ENCODE assay signal across 12 mouse cellular contexts in the genomic region with DNA sequence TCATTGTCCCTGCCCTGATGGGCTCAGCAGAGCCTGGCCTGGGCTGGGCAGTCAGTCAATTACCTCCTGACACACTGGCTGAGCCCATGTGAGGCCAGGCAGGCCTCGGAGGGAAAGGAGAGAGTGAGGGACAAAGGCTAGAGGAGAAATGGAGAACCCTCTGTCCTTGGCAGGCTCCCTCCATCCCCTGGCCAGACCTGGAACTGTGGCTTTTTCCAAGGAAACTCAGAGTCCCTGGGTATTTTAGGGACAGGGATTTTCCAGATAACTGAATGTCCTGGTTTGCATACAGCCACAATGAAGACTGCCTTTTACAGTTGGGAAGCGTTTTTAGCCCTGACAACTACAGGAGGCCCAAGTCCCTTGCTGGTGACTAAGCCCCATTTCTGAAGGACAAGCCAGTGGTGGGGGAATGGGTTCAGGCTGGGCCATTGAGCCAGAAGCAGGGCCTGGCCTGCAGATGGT. TPM values are rescaled to one million over a fixed set of nuclear protein-coding genes. Genes with fewer than 3 reads are reported as not detected.
A peak's percentile ranks its signal among the peaks of the same experiment; 100 is the strongest.
DNase-seq lines count a peak whose midpoint lies in the region; ATAC-seq lines count a peak whose summit lies in the region.
"Had no signal": no experiment of that assay in that cellular context is flagged by ENCODE, and none has a peak within 500 bp of the region (broad histone marks: within the 10 kb centered on the region; RNA-seq: fewer than 3 reads in every experiment).

No protein-coding gene starts in this region.

- no peaks in the 10 kb centered on the region for H3K9me3 ChIP-seq in forebrain, embryonic 13.5 days (replicated peaks)
- H3K9me3 ChIP-seq in midbrain, embryonic 12.5 days: no peaks in the 10 kb centered on the region
- H3K9me3 ChIP-seq: liver, embryonic 12.5 days had no signal

- no peak for ATAC-seq in forebrain, embryonic 13.5 days
- no peak for ATAC-seq in midbrain, embryonic 12.5 days (ENCODE audit: low FRiP score, low read depth)
- ATAC-seq in CD4-positive, CD25-positive, alpha-beta regulatory T cell, adult 4 months: no peak
- ATAC-seq: liver, embryonic 12.5 days had no signal

- intact Hi-C loops in gastrocnemius, postnatal 14 days (cut with DNase I; ENCODE audit: low total_unique reads): no loop called here

- H3K36me3 ChIP-seq in forebrain, embryonic 13.5 days (ENCODE audit: poor library complexity, severe bottlenecking): no peaks in the 10 kb centered on the region
- no peaks in the 10 kb centered on the region; the same call in 1 of the 2 replicates for H3K36me3 ChIP-seq in midbrain, embryonic 12.5 days
- H3K36me3 ChIP-seq: liver, embryonic 12.5 days had no signal

- H3K4me1 ChIP-seq in forebrain, embryonic 13.5 days: peaks cover 12% of the 10 kb centered on the region
- H3K4me1 ChIP-seq in midbrain, embryonic 12.5 days: peaks cover 25% of the 10 kb centered on the region

- peak overlapping the region; percentile 40 for H3K27ac ChIP-seq in forebrain, embryonic 13.5 days
- peak overlapping the region; percentile 69 for H3K27ac ChIP-seq in midbrain, embryonic 12.5 days (replicated peaks)
- H3K27ac ChIP-seq: liver, embryonic 12.5 days had no signal

- peak; percentile 67 for DNase-seq in gastrocnemius, postnatal 25 days
- DNase-seq in gastrocnemius, postnatal 14 days: no peak
- peak; percentile 79 for DNase-seq in adrenal gland, adult 2 months
- no peak for DNase-seq in embryo, embryonic 10.5 days (ENCODE audit: low spot score)
- no peak for DNase-seq in yolk sac, embryonic 10.5 days (ENCODE audit: low spot score)
- DNase-seq: kidney, adult 9 months had no signal

- peaks cover 9% of the 10 kb centered on the region for H3K27me3 ChIP-seq in forebrain, embryonic 13.5 days
- H3K27me3 ChIP-seq in midbrain, embryonic 12.5 days: peaks cover 68% of the 10 kb centered on the region
- H3K27me3 ChIP-seq: CH12.LX; liver, embryonic 12.5 days had no signal

- 0 out of 2 replicates have a peak overlapping the region, but pooled peaks have one; percentile 6 for H3K9ac ChIP-seq in forebrain, embryonic 13.5 days
- 0 out of 2 replicates have a peak overlapping the region, but pooled peaks have one; percentile 12 for H3K9ac ChIP-seq in midbrain, embryonic 12.5 days (replicated peaks)
- H3K9ac ChIP-seq: liver, embryonic 12.5 days had no signal

- 33% methylated on average over 2 of the region's 2 CpGs for WGBS in forebrain, embryonic 13.5 days
- WGBS in midbrain, embryonic 12.5 days: 41% methylated on average over 2 of the region's 2 CpGs

- no peak overlapping the region for H3K4me2 ChIP-seq in forebrain, embryonic 13.5 days
- H3K4me2 ChIP-seq in midbrain, embryonic 12.5 days (replicated peaks): no peak overlapping the region
- H3K4me2 ChIP-seq: heart, embryonic 11.5 days; liver, embryonic 12.5 days had no signal

- H3K4me3 ChIP-seq in forebrain, embryonic 13.5 days: no peak overlapping the region
- H3K4me3 ChIP-seq in midbrain, embryonic 12.5 days: no peak overlapping the region
- H3K4me3 ChIP-seq: liver, embryonic 12.5 days had no signal

RNA-seq across cellular contexts. Expression of a gene that starts 20.2 kb away (rescaled TPM):
- 1 to 10 TPM; 2.4 to 3.4 TPM for total RNA-seq in gastrocnemius, postnatal 25 days (2021)
- 1 to 10 TPM; 3.8 to 5.4 TPM for total RNA-seq in gastrocnemius, postnatal 14 days (2021)
- 10 to 100 TPM; 37.9 to 49.2 TPM for total RNA-seq in adrenal gland, adult 2 months (2021)
- polyA plus RNA-seq in adrenal gland, adult 2 months (2012; rRNA removed): 17.9 and 26.7 TPM in 2 replicates
- 12.7 and 13.5 TPM in 2 replicates for polyA plus RNA-seq in forebrain, embryonic 13.5 days (2015; fragmentation: Nextera tagmentation; extraction: Ambion mirVana)
- 12.0 TPM in 2 replicates for polyA plus RNA-seq in midbrain, embryonic 12.5 days (2016; fragmentation: Nextera tagmentation; extraction: Ambion mirVana)
- 10 to 100 TPM; 16.5 to 37.5 TPM for polyA plus RNA-seq in CD4-positive, CD25-positive, alpha-beta regulatory T cell, adult 4 months (2017; shearing (Covaris generic))

RNA-seq across cellular contexts. Expression of a gene that starts 36.1 kb away (rescaled TPM):
- total RNA-seq in gastrocnemius, postnatal 25 days (2021): 1 to 10 TPM; 2.2 to 3.8 TPM
- total RNA-seq in gastrocnemius, postnatal 14 days (2021): 1 to 10 TPM; 2.4 to 4.4 TPM
- total RNA-seq in adrenal gland, adult 2 months (2021): 1 to 10 TPM in 1 of 2 experiments, under 1 TPM in 1; 0.90 to 1.1 TPM
- polyA plus RNA-seq in adrenal gland, adult 2 months (2012; rRNA removed): 1.4 and 2.1 TPM in 2 replicates
- polyA plus RNA-seq in forebrain, embryonic 13.5 days (2015; fragmentation: Nextera tagmentation; extraction: Ambion mirVana): 0.89 and 1.1 TPM in 2 replicates
- 1.2 and 2.1 TPM in 2 replicates for polyA plus RNA-seq in midbrain, embryonic 12.5 days (2016; fragmentation: Nextera tagmentation; extraction: Ambion mirVana)
- polyA plus RNA-seq in CD4-positive, CD25-positive, alpha-beta regulatory T cell, adult 4 months (2017; shearing (Covaris generic)): 1 to 10 TPM; 6.7 to 8.1 TPM

Comparison
In these comparisons a context has a peak if more than half of its experiments do, and no peak if none do; other contexts are left out.
1. DNase-seq: peak in gastrocnemius, postnatal 25 days (single experiment) and adrenal gland, adult 2 months (single experiment); none in gastrocnemius, postnatal 14 days (single experiment), embryo, embryonic 10.5 days (single experiment) and yolk sac, embryonic 10.5 days (single experiment).